Mouse (Mus musculus): ENCODE measurements around the gene 2310050C09Rik.

2310050C09Rik gene

DNA sequence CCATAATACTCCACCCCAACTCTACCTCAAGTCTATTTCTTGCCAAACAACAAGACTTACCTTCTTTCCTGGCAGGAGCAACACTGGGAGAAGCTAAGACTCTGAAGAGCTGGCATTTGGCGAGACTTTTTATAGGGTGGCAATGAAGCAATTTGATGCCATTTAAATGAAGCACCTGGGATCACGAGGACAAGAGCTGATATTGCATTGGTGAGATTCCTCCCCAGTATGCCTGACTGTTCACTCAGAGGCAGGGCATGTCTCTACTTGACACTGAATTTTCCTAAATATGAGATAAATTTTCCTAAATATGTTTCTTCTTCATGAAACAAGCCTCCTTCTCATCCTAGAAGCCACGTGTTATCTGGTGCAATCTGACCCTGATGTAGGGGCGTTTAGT is at the start of gene 2310050C09Rik:
TSS of gene 2310050C09Rik (minus strand) at position 101 of the 400 bp plus-strand sequence.
- DNase-seq (ENCODE audit: extremely low read depth, insufficient read length, low spot score): no peak

GRCm38 (mm10) chr3:92907571-92907970 is 37.6 kb upstream of the 2310050C09Rik start:
- no peak for DNase-seq (ENCODE audit: extremely low read depth, insufficient read length, low spot score)

DNA sequence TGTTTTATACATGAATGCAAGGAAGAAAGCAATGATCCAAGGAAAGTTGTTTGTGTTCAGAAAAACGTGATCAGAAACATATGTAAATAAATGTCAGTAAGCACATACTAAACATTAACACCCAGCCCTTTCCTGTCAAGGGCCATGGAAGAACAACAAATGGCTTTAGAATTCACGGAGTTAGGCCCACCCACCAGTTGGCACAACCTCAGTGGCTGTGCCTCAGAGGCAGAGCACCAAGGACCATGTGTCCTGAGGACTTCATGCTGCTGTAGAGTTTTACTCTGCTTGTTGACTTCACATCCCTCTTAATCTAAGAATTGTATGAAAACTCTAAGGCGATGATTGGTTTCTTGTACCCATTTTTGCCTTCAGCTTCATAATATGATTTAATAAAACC is 35.2 kb upstream of the 2310050C09Rik start:
- no peak for DNase-seq (ENCODE audit: extremely low read depth, insufficient read length, low spot score)

DNA sequence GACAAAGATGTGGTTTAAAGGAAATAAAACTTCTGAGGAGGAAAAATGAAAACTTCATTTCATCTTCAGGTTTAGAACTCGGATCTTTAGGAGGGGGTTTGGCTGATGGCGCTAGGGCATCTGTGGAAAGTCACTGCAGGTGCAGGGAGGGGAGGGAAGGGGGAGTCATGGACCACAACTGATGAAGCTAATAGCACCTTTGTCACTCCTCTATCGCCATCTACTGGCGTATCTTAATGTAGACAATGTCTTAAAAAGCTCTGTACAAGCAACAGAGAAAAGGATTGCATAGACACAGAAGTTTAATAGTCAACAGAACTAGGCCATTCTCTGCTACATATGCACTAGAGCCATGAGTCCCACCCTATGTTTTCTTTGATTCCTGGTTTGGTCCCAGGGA is 33.6 kb upstream of the 2310050C09Rik start:
- DNase-seq (ENCODE audit: extremely low read depth, insufficient read length, low spot score): no peak

DNA sequence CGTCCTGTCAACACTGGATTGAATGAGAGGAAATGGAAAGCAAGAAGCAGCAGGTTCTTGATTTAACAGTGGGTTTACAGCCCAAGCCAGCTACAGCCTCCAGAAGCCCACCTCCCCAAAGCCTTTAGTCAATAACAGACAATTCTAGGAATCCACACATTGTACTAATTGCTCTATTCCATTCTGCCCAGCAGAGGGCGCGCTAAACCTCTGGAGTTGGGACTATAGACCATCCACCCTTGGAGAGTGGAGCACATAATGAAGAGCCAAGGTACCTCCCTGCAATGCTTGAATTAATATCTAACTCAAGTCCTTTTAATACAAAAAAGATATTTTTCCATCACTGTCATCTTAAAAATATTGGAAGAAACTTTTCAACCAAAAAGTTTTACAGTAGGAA is 33.0 kb upstream of the 2310050C09Rik start:
- no peak for DNase-seq (ENCODE audit: extremely low read depth, insufficient read length, low spot score)

DNA sequence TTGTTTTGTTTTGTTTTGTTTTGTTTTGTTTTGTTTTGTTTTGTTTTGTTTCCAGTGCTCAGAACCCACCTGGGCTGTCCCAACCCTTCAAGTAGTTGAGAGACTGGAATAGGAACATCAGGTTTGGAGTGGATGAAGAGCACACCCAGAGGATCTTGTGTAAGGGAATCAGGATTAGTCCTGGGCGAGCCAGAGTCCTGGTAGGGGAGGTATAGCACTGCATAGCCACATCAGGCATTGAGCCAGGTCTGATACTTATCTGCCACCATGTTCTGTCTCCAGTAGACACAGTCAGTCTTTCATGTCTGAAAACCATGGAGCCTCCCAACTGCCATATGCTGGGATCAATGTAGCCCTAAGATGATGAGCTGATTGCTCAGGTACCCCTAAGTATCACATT is 24.5 kb upstream of the 2310050C09Rik start:
- DNase-seq (ENCODE audit: extremely low read depth, insufficient read length, low spot score): no peak

GRCm38 (mm10) chr3:92894063-92894462 is 24.0 kb upstream of the 2310050C09Rik start:
- DNase-seq (ENCODE audit: extremely low read depth, insufficient read length, low spot score): no peak

GRCm38 (mm10) chr3:92874180-92874579 is 4.2 kb upstream of the 2310050C09Rik start:
- DNase-seq (ENCODE audit: extremely low read depth, insufficient read length, low spot score): no peak

GRCm38 (mm10) chr3:92851186-92851585 is 18.8 kb downstream of the 2310050C09Rik start, which contains the start of gene Lce1l:
TSS of gene Lce1l (minus strand) at chr3:92851286.
- DNase-seq (ENCODE audit: extremely low read depth, insufficient read length, low spot score): no peak

GRCm38 (mm10) chr3:92827108-92827507 is 42.9 kb downstream of the 2310050C09Rik start, which contains the start of gene Kprp:
TSS of gene Kprp (minus strand) at chr3:92827247.
- no peak for DNase-seq (ENCODE audit: extremely low read depth, insufficient read length, low spot score)

DNA sequence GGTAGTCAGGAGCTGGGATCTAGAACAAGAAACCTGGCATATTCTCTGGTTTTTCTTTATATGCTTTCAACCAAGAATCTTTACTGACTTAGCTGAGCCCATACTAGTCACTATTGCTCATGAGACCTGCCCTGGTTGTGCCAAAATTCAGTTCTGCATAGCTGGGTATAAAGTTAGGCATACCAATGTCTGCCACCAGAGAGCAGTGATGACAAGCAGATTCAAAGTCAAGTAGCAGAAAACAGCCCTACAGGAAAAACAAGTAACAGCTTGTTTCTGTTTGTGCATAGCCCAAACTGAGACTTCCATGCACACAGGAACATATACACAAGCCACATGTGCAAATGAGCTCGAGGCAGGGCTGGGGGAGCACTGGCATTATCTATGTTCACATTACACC is 44.2 kb downstream of the 2310050C09Rik start:
- DNase-seq (ENCODE audit: extremely low read depth, insufficient read length, low spot score): no peak
